Mouse (Mus musculus) heart, embryonic 15.5 days (tissue): Measurements from ENCODE around the gene Ptbp1. TPM values are rescaled to one million over a fixed set of nuclear protein-coding genes. Genes with fewer than 3 reads are reported as not detected.

Experiments used
- ATAC-seq: fragments of 200-750 bp; cut with Nextera tagmentation; replicated peaks from 2 replicates; pipeline ENCODE4 v1.8.0; 2017; ENCODE audit warnings: low read depth, moderate TSS enrichment; ENCODE audit not compliant: insufficient number of reproducible peaks, insufficient read depth, low FRiP score
- H3K27ac ChIP-seq: fragments of 300-500 bp; sonication (generic); 2 replicates; pipeline ENCODE4 v1.5.1; 2015; ENCODE audit warnings: mild to moderate bottlenecking, inconsistent platforms
- H3K27me3 ChIP-seq: fragments of 300-500 bp; sonication (generic); 2 replicates; pipeline ENCODE4 v1.6.1; 2015; ENCODE audit warnings: inconsistent platforms
- H3K36me3 ChIP-seq: fragments of 300-500 bp; sonication (generic); 2 replicates; pipeline ENCODE4 v1.6.1; 2015; ENCODE audit warnings: mild to moderate bottlenecking, inconsistent platforms
- H3K4me1 ChIP-seq: fragments of 300-500 bp; sonication (generic); replicated peaks from 2 replicates; pipeline ENCODE4 v1.6.1; 2015; ENCODE audit warnings: inconsistent platforms
- H3K4me2 ChIP-seq: fragments of 300-500 bp; sonication (generic); 2 replicates; pipeline ENCODE4 v1.6.1; 2015; ENCODE audit warnings: inconsistent platforms, mild to moderate bottlenecking, moderate library complexity
- H3K4me3 ChIP-seq: fragments of 300-500 bp; sonication (generic); 2 replicates; pipeline ENCODE4 v1.5.1; 2015; ENCODE audit warnings: mild to moderate bottlenecking, inconsistent platforms
- H3K9ac ChIP-seq: fragments of 300-500 bp; sonication (generic); 2 replicates; pipeline ENCODE4 v1.6.1; 2015; ENCODE audit warnings: mild to moderate bottlenecking, inconsistent platforms
- H3K9me3 ChIP-seq: fragments of 300-500 bp; sonication (generic); replicated peaks from 2 replicates; pipeline ENCODE4 v1.6.1; 2016; ENCODE audit warnings: inconsistent platforms
- WGBS: fragments of 180-500 bp; shearing (Covaris S2); methylation state at CpG from one replicate; pipeline ENCODE4 v1.1.7; 2015; ENCODE audit warnings: mixed read lengths; 5-methylcytosine and 5-hydroxymethylcytosine counted together
- polyA plus RNA-seq: library from polyadenylated mRNA; unstranded; fragments of >200 nt; fragmentation: Nextera tagmentation; extraction: Ambion mirVana; gene quantifications from 2 replicates; pipeline ENCODE4 v1.2.1, GENCODE M21; 2015

The Ptbp1 gene
- polyA plus RNA-seq, 1 experiment from 2014 or later: 89.6 TPM

DNA sequence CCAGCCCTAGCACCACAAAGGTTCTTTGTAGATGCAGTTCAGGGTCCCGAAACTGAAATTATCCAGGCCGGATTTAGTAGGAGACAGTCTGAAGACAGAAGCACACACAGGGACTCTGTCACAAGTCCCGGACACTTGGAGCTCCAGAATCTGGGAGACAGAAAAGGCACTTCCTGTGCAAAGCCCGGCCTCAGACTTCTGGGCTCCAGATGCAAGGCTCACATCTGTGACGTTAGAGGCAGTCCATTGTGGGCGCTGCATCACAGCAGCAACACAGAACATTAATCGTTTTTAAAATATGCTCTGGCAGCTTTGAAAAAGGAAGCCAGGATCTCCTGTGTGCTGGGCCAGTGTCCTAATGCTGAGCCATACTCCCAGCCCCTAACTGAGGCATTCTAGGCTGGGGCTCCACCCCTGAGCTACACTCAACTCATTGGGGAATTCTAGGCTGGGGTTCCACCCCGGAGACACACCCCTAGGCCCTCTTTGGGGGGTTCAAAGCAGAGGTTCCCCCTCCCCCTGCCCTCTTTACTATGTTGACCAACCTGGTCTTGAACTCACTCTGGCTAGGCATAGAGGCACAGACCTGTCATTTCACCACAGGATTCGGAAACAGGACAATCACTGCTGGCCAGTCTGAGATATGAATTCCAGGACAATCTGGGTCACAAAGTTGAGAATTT lies 2.0 kb upstream of the Ptbp1 start:
- peak overlapping the region; percentile 97; the same call in 1 of the 2 replicates for H3K4me3 ChIP-seq
- peaks cover 5% of the 10 kb centered on the region; the same call in 1 of the 2 replicates for H3K36me3 ChIP-seq
- no peaks in the 10 kb centered on the region for H3K27me3 ChIP-seq
- peak overlapping the region; percentile 100 for H3K27ac ChIP-seq
- no peak for ATAC-seq
- H3K9me3 ChIP-seq: no peaks in the 10 kb centered on the region
- peak overlapping the region; percentile 84 for H3K4me2 ChIP-seq
- peaks cover 41% of the 10 kb centered on the region for H3K4me1 ChIP-seq
- peak overlapping the region; percentile 76 for H3K9ac ChIP-seq
- WGBS: 38% methylated on average over 9 of the region's 9 CpGs

DNA sequence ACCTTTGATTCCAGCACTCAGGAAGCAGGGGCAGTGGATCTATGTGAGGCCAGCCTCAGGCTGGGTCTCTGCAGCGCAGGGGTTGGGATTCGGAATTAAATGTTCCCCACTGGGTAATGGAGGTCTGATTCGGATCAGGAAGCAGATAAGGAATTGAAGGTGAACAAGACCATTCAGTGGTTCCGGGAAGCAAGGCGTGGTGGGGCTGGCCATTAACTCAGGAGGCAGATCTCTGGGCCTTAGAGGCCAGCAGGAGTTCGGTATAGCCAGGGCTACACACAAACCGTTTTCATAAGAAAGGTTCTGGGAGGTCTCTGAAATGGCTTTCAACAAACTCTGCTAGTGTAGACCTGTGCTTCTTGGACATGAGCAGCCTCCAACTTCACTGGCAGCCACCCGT lies 1.4 kb upstream of the Ptbp1 start:
- no peak for ATAC-seq

DNA sequence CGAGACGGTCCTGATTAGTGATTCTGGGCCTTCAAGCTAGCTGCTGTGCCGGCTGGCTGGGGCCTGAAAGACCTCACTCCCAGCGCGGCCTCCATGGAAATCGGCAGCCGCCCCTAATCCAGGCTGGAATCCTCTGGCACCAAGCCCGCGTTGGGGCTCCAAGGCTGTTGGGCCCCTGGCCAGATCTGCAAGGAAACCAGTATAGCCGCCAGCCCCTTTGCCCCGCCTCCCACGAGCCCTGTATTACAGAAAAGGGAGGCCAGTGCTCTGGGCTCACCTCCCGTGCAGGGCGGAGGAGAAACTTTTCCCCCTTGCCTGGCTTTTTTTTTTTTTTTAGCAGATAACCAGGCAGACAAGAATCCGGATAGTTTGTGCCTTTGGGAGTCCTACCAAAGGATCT lies 835 bp upstream of the Ptbp1 start:
- peak overlapping the region; percentile 76 for H3K9ac ChIP-seq
- 0% methylated on average over 15 of the region's 15 CpGs for WGBS
- peak; percentile 64 for ATAC-seq
- H3K9me3 ChIP-seq: no peaks in the 10 kb centered on the region
- H3K36me3 ChIP-seq: peaks cover 5% of the 10 kb centered on the region; the same call in 1 of the 2 replicates
- H3K4me2 ChIP-seq: peak overlapping the region; percentile 84
- peak overlapping the region; percentile 97 for H3K4me3 ChIP-seq
- peaks cover 52% of the 10 kb centered on the region for H3K4me1 ChIP-seq
- H3K27ac ChIP-seq: peak overlapping the region; percentile 100
- no peaks in the 10 kb centered on the region for H3K27me3 ChIP-seq

More for the DNA sequence above, 1.4 kb upstream of the Ptbp1 start:
- WGBS: 23% methylated on average over 8 of the region's 8 CpGs
- Histone ChIP-seq H3K27ac (peak overlapping the region; percentile 100), H3K9me3 (no peaks in the 10 kb centered on the region), H3K36me3 (peaks cover 5% of the 10 kb centered on the region; the same call in 1 of the 2 replicates), H3K27me3 (no peaks in the 10 kb centered on the region), H3K9ac (peak overlapping the region; percentile 76), H3K4me2 (peak overlapping the region; percentile 84), H3K4me3 (peak overlapping the region; percentile 97), H3K4me1 (peaks cover 47% of the 10 kb centered on the region)

DNA sequence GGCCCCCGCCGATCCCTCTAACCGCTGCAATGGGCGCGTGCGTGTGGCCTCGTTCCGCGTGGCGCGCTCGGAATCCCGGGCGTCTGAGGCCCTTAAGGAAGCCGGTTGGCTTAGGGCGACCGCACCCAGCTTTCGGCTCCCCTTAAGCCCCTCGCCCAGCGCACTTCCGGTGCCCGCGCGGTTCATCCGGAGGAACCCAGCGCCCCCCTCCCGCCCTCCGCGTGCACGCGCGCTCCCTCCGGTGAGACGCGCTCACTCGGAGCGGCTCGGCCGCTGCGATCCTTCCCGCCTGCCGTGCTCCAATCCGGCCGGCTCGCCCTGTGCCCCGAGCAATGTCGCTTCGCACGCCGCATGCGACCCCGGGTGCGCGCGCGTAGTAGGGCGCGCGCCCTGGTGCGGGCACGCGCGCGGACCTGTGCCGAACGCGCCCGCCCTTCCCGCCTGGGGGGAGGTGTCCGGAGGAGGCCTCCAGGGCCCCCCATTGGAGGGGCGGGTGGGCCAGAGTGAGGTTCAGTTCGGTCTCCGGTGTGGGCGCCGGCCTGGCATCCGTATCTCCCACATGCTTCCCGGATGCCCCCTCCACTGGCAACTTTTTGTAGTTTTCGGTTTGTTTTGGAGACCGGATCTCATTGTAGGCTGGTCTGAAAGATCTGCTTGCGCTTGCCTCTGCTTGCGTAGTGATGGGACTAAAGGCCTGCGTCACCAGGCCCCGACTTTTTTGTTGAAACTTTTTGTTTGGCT lies 744 bp downstream of the Ptbp1 start:
- H3K4me1 ChIP-seq: peaks cover 68% of the 10 kb centered on the region
- peak; percentile 16 for ATAC-seq
- under 1% methylated on average over 80 of the region's 83 CpGs for WGBS
- no peaks in the 10 kb centered on the region for H3K27me3 ChIP-seq
- H3K4me2 ChIP-seq: peak overlapping the region; percentile 79
- peaks cover 19% of the 10 kb centered on the region for H3K36me3 ChIP-seq
- H3K4me3 ChIP-seq: peak overlapping the region; percentile 97
- no peaks in the 10 kb centered on the region for H3K9me3 ChIP-seq
- peak overlapping the region; percentile 100 for H3K27ac ChIP-seq
- peak overlapping the region; percentile 98 for H3K9ac ChIP-seq

DNA sequence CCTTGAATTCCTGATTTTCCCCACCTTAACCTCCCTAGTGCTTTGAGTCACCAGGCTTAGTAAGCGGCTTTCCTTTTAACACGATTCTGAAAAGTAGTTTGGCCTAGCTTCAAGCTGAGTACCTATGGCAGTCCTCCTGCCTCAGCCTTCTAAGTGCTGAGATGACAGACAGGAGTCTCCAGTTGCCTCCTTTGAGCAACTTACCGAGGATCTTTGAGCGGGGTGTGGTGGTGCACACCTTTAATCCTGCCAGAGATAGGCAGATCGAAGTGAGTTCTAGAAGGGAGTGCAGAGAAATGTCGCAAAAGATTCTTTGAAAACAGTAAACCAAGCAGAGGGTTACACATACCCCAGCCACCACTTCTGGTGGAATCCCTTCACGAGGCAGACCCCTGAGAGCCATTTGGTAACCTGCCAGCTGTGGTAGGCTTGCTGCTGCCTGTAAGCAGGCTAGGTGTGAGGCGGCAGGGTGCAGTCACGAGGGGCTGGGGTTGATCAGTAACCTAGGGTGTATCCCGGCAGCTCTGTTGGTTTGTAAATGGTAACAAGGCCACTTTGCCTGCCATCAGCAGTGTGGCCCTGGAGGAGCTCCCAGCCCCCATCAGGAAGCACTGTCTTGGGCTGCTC lies 1.4 kb downstream of the Ptbp1 start:
- H3K27me3 ChIP-seq: no peaks in the 10 kb centered on the region

DNA sequence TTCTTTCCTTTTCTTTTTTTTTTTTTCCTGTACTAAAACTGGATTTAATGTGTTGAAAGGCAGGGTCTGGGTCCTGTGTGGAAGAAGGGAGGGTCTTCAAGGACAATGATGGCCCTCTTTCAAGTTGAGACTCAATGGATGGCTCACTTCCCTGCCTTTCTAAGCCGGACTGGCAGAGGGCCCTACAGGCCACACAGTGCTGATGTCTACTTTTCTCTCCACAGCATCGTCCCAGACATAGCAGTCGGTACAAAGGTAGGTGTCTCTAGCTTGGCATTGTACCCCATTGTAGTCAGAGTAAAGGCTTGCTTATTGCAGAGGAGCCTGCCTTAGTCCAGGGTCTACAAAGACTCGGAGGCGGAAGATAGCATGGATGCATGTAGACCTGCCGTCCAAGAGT lies 2.1 kb downstream of the Ptbp1 start:
- no peaks in the 10 kb centered on the region for H3K27me3 ChIP-seq
- peak overlapping the region; percentile 98 for H3K9ac ChIP-seq
- H3K4me2 ChIP-seq: peak overlapping the region; percentile 79
- H3K36me3 ChIP-seq: peaks cover 32% of the 10 kb centered on the region
- 21% methylated on average over 6 of the region's 6 CpGs for WGBS
- no peaks in the 10 kb centered on the region for H3K9me3 ChIP-seq
- peaks cover 70% of the 10 kb centered on the region for H3K4me1 ChIP-seq
- H3K27ac ChIP-seq: peak overlapping the region; percentile 100
- peak overlapping the region; percentile 97 for H3K4me3 ChIP-seq
- no peak for ATAC-seq

More for the DNA sequence above, 1.4 kb downstream of the Ptbp1 start:
- Histone ChIP-seq H3K9me3 (no peaks in the 10 kb centered on the region), H3K4me3 (peak overlapping the region; percentile 97), H3K4me2 (peak overlapping the region; percentile 79), H3K4me1 (peaks cover 74% of the 10 kb centered on the region), H3K36me3 (peaks cover 26% of the 10 kb centered on the region), H3K9ac (peak overlapping the region; percentile 98), H3K27ac (peak overlapping the region; percentile 100)
- WGBS: under 1% methylated on average over 10 of the region's 10 CpGs
- ATAC-seq: no peak

DNA sequence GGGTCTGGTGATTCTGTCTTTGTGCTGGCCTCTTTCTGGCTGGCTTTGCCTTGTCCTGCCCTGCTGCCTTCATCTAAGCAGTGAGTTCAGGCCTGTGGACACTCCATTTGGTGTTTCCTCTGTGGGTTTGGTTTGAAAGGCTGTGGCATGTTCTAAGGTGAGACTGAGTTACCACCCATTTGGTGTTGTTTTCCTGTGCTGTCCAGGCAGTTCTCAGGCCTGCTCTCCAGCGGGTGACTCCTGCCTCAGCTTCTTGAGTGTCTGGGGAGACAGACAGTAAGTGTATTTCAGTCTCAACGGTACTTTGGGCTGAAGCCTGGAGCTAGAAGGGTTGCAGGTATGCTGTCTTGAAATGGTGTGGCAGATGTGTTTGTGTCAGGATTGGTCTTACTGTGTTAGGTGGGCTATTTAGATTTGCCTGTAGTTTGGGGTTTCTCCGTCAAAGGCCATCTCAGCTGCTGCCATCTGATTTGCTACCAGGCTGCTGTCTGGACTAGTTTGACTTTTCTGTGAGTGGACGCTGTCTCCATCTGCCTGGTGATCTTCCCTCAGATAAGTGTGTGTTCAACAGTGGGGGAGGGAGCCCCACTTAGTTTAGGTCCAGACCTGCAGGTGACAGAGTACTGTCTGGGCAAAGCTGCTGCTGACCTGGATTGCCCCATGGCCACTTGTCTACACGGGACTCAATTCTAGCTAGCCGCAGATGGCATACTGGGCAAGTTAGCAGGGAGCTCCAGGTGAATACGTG lies 2.7 kb downstream of the Ptbp1 start:
- no peak for ATAC-seq
- H3K4me2 ChIP-seq: peak overlapping the region; percentile 79
- peaks cover 64% of the 10 kb centered on the region for H3K4me1 ChIP-seq
- no peaks in the 10 kb centered on the region for H3K9me3 ChIP-seq
- H3K4me3 ChIP-seq: peak overlapping the region; percentile 97
- peaks cover 38% of the 10 kb centered on the region for H3K36me3 ChIP-seq
- H3K9ac ChIP-seq: peak overlapping the region; percentile 98
- 16% methylated on average over 7 of the region's 7 CpGs for WGBS
- H3K27me3 ChIP-seq: no peaks in the 10 kb centered on the region
- H3K27ac ChIP-seq: peak overlapping the region; percentile 100

DNA sequence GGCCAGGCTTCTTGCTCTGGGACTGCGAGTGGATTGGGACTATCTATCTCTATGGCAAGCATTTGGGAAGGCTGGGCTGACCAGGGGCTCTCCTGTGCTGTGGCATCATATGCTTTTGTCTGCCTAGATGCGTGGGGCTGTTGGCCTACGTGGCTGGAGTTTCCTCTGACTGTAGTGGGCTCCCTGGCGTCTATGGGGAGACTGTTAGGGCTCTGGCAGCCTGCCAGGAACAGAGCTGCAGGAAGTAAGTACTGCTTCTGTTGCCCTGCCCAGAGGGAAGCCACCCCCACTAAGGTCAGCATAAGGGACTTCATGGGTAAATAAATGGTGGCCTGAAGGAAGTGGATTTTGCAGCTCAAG lies 3.2 kb downstream of the Ptbp1 start:
- Histone ChIP-seq H3K9ac (peak overlapping the region; percentile 98), H3K27me3 (no peaks in the 10 kb centered on the region), H3K4me3 (peak overlapping the region; percentile 97), H3K36me3 (peaks cover 44% of the 10 kb centered on the region), H3K4me1 (peaks cover 61% of the 10 kb centered on the region), H3K4me2 (peak overlapping the region; percentile 79), H3K27ac (peak overlapping the region; percentile 100), H3K9me3 (no peaks in the 10 kb centered on the region)
- WGBS: 10% methylated on average over 4 of the region's 4 CpGs
- ATAC-seq: no peak

DNA sequence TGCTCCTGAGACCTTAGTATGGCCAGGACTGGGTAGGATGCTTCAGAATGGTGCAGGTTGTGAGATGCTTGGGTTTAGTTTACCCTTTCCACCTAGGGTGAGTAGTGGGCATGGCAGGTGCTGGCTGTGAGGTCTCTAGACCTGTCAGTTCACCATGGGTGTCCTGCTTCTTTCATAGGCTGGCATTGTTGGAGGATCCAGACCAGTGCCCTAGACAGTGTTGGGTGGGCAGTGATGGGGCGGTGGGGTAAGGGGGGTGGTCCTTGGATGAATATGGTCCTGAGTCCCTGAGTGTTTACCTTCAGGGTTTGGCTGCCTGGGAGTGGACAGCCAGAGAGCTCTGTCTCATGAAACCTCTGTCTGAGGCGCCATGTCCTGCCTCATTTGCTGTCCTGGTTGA lies 3.7 kb downstream of the Ptbp1 start:
- H3K9me3 ChIP-seq: no peaks in the 10 kb centered on the region
- peak overlapping the region; percentile 97 for H3K4me3 ChIP-seq
- H3K27ac ChIP-seq: peak overlapping the region; percentile 100
- peaks cover 57% of the 10 kb centered on the region for H3K4me1 ChIP-seq
- ATAC-seq: no peak
- 53% methylated on average over 2 of the region's 2 CpGs for WGBS
- H3K4me2 ChIP-seq: peak overlapping the region; percentile 79
- H3K27me3 ChIP-seq: no peaks in the 10 kb centered on the region
- H3K36me3 ChIP-seq: peaks cover 48% of the 10 kb centered on the region
- H3K9ac ChIP-seq: peak overlapping the region; percentile 98

DNA sequence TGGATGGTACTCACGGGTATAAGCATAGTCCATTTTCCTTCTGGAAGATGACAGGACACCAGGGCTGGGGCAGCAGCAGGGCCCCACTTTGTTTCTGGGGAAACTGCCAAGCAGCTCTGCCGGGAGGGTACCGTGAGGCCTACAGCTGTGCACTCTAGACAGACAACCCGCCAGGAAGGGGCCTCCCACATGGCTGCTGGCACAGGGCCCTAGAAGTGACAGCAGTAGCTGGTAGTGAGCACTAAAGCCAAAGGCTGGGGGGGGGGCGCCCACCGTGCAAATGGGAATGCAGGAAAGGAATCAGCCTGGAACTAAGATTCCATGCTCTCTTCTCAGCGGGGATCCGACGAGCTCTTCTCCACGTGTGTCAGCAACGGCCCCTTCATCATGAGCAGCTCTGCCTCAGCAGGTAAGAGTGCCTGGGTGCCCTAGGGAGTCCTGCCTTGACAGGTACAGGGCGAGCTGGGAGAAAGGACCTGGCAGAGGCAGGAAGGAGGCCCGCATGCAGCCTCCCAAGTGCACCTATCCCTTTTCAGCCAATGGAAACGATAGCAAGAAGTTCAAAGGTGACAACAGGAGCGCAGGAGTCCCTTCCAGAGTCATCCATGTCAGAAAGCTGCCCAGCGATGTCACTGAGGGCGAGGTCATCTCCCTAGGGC lies 4.3 kb downstream of the Ptbp1 start:
- ATAC-seq: peak; percentile 23
- Histone ChIP-seq H3K4me3 (peak overlapping the region; percentile 97), H3K36me3 (peaks cover 55% of the 10 kb centered on the region), H3K4me1 (peaks cover 52% of the 10 kb centered on the region), H3K9me3 (no peaks in the 10 kb centered on the region), H3K4me2 (peak overlapping the region; percentile 79), H3K9ac (peak overlapping the region; percentile 98; the same call in 1 of the 2 replicates), H3K27ac (peak overlapping the region; percentile 100), H3K27me3 (no peaks in the 10 kb centered on the region)
- WGBS: 32% methylated on average over 17 of the region's 17 CpGs
